Mouse (Mus musculus): ENCODE data around the gene Arhgap10.

Gene Arhgap10

GRCm38 (mm10) chr8:77236701-77237100 lies 281.1 kb downstream of the Arhgap10 start:
- no peak for DNase-seq (ENCODE audit: low read depth in 2 of 2, low spot score in 2 of 2)

GRCm38 (mm10) chr8:77232411-77232810 lies 285.3 kb downstream of the Arhgap10 start:
- no peak for DNase-seq (ENCODE audit: low read depth in 2 of 2, low spot score in 2 of 2)

GRCm38 (mm10) chr8:77231834-77232233 lies 285.9 kb downstream of the Arhgap10 start:
- DNase-seq (ENCODE audit: low read depth in 2 of 2, low spot score in 2 of 2), result no peak

GRCm38 (mm10) chr8:77231211-77231610 lies 286.5 kb downstream of the Arhgap10 start:
- no peak for DNase-seq (ENCODE audit: low read depth in 2 of 2, low spot score in 2 of 2)

- DNase-seq (ENCODE audit: low read depth in 2 of 2, low spot score in 2 of 2), result no peak
Observed at GRCm38 (mm10) chr8:77228688-77229087, 289.1 kb downstream of the Arhgap10 start.

- no peak for DNase-seq (ENCODE audit: low read depth in 2 of 2, low spot score in 2 of 2)
Observed at GRCm38 (mm10) chr8:77227742-77228141, 290.0 kb downstream of the Arhgap10 start.

GRCm38 (mm10) chr8:77223123-77223522 lies 294.6 kb downstream of the Arhgap10 start:
- no peak for DNase-seq (ENCODE audit: low read depth in 2 of 2, low spot score in 2 of 2)

- no peak for DNase-seq (ENCODE audit: low read depth in 2 of 2, low spot score in 2 of 2)
Observed at GRCm38 (mm10) chr8:77215191-77215590, 302.6 kb downstream of the Arhgap10 start.

GRCm38 (mm10) chr8:77214665-77215064 lies 303.1 kb downstream of the Arhgap10 start:
- no peak for DNase-seq (ENCODE audit: low read depth in 2 of 2, low spot score in 2 of 2)

GRCm38 (mm10) chr8:77213893-77214464 lies 303.8 kb downstream of the Arhgap10 start:
- DNase-seq (ENCODE audit: low read depth in 2 of 2, low spot score in 2 of 2), result no peak

- DNase-seq (ENCODE audit: low read depth in 2 of 2, low spot score in 2 of 2), result no peak
Observed at GRCm38 (mm10) chr8:77209297-77209696, 308.5 kb downstream of the Arhgap10 start.
